Mouse (Mus musculus) limb, embryonic 14.5 days (tissue): ENCODE results near the gene Fgf10. TPM values are rescaled to one million over a fixed set of nuclear protein-coding genes. Genes with fewer than 3 reads are reported as not detected.

Experiments
- ATAC-seq: fragments of 200-750 bp; cut with Nextera tagmentation; 2 replicates; pipeline ENCODE4 v1.8.0; 2017; ENCODE audit warnings: low read depth, moderate number of reproducible peaks, moderate TSS enrichment; ENCODE audit not compliant: low FRiP score
- DNase-seq: peaks from one replicate; pipeline ENCODE4 v3.0.0-alpha.2; 2015; ENCODE audit warnings: low spot score
- H3K27ac ChIP-seq: fragments of 300-500 bp; sonication (generic); replicated peaks from 2 replicates; pipeline ENCODE4 v1.5.1; 2014; ENCODE audit warnings: low read depth, mild to moderate bottlenecking, low read length, moderate library complexity, mixed read lengths
- H3K27me3 ChIP-seq: fragments of 300-500 bp; sonication (generic); 2 replicates; pipeline ENCODE4 v1.6.1; 2014; ENCODE audit warnings: low read length, mixed read lengths; ENCODE audit not compliant: control insufficient read depth, insufficient read depth
- H3K36me3 ChIP-seq: fragments of 300-500 bp; sonication (generic); 2 replicates; pipeline ENCODE4 v1.6.1; 2014; ENCODE audit warnings: mild to moderate bottlenecking, low read length, moderate library complexity, mixed read lengths; ENCODE audit not compliant: control insufficient read depth, insufficient read depth
- H3K4me1 ChIP-seq: fragments of 300-500 bp; sonication (generic); 2 replicates; pipeline ENCODE4 v1.6.1; 2014; ENCODE audit warnings: antibody characterized with exemption, low read length, mixed read lengths; ENCODE audit not compliant: control insufficient read depth, insufficient read depth
- H3K4me2 ChIP-seq: fragments of 300-500 bp; sonication (generic); replicated peaks from 2 replicates; pipeline ENCODE4 v1.6.1; 2014; ENCODE audit warnings: low read depth, mild to moderate bottlenecking, low read length, moderate library complexity; ENCODE audit not compliant: severe bottlenecking
- H3K4me3 ChIP-seq: fragments of 300-500 bp; sonication (generic); replicated peaks from 2 replicates; pipeline ENCODE4 v1.5.1; 2014; ENCODE audit warnings: low read length
- H3K9ac ChIP-seq: fragments of 300-500 bp; sonication (generic); 2 replicates; pipeline ENCODE4 v1.6.1; 2014; ENCODE audit warnings: mild to moderate bottlenecking, low read depth, low read length, moderate library complexity; ENCODE audit not compliant: severe bottlenecking
- H3K9me3 ChIP-seq: fragments of 300-500 bp; sonication (generic); 2 replicates; pipeline ENCODE4 v1.6.1; 2016; ENCODE audit warnings: low read length; ENCODE audit not compliant: control insufficient read depth
- POLR2A ChIP-seq: fragments of 200-500 bp; IDR thresholded peaks from 2 replicates; pipeline ENCODE4 v1.8.0; 2012; ENCODE audit warnings: inconsistent platforms, mild to moderate bottlenecking, moderate library complexity, borderline replicate concordance; ENCODE audit not compliant: insufficient read depth, insufficient read length; ENCODE audit errors: extremely low read depth
- WGBS: fragments of 180-500 bp; shearing (Covaris S2); extraction: QIAGEN DNeasy Blood & Tissue Kit; methylation state at CpG from one replicate; pipeline ENCODE4 v1.1.7; 2014; 5-methylcytosine and 5-hydroxymethylcytosine counted together
- polyA plus RNA-seq, 2 experiments: library from polyadenylated mRNA; depleted of rRNA in 1 of 2; stranded (reverse) in 1 of 2; unstranded in 1 of 2; fragments of >200 nt; fragmentation: Nextera tagmentation in 1 of 2; extraction: Ambion mirVana in 1 of 2; gene quantifications; 2 replicates each; pipeline versions ENCODE4 v1.2.1 to v1.2.3; 2012 to 2014

The Fgf10 gene
- polyA plus RNA-seq, 2 experiments = 8.0 to 11.4 TPM

- DNase-seq = no peak
Measured at GRCm38 (mm10) chr13:118718396-118718795, 48.8 kb downstream of the Fgf10 start.

GRCm38 (mm10) chr13:118721668-118722067, 52.1 kb downstream of the Fgf10 start:
- WGBS = 13% methylated on average over 1 of the region's 1 CpGs
- ATAC-seq (no peak), DNase-seq (no peak)
- Histone ChIP-seq H3K4me2 (no peak overlapping the region), H3K9ac (no peak overlapping the region), H3K27me3 (no peaks in the 10 kb centered on the region), H3K9me3 (no peaks in the 10 kb centered on the region), H3K4me3 (no peak overlapping the region), H3K27ac (no peak overlapping the region), H3K36me3 (no peaks in the 10 kb centered on the region), H3K4me1 (no peaks in the 10 kb centered on the region)
- no peak for TF ChIP-seq POLR2A

More at GRCm38 (mm10) chr13:118718396-118718795, 48.8 kb downstream of the Fgf10 start:
- no peak for ATAC-seq
- H3K4me3 ChIP-seq = no peak overlapping the region
- no peaks in the 10 kb centered on the region for H3K9me3 ChIP-seq
- H3K36me3 ChIP-seq = no peaks in the 10 kb centered on the region
- no peaks in the 10 kb centered on the region for H3K4me1 ChIP-seq
- H3K27ac ChIP-seq = no peak overlapping the region
- no peaks in the 10 kb centered on the region for H3K27me3 ChIP-seq
- whole genome bisulfite sequencing = 45% methylated on average over 3 of the region's 3 CpGs
- H3K4me2 ChIP-seq = 0 out of 2 replicates have a peak overlapping the region, but pooled peaks have one; percentile 22
- TF ChIP-seq POLR2A = no peak
- no peak overlapping the region for H3K9ac ChIP-seq

GRCm38 (mm10) chr13:118731850-118732552, 62.4 kb downstream of the Fgf10 start:
- peak; percentile 78 for ATAC-seq

GRCm38 (mm10) chr13:118739854-118740411, 70.3 kb downstream of the Fgf10 start:
- H3K4me1 ChIP-seq = peaks cover 8% of the 10 kb centered on the region; the same call in 1 of the 2 replicates
- no peak overlapping the region for H3K27ac ChIP-seq
- no peaks in the 10 kb centered on the region for H3K27me3 ChIP-seq
- H3K9me3 ChIP-seq = no peaks in the 10 kb centered on the region
- no peak overlapping the region for H3K4me3 ChIP-seq
- H3K9ac ChIP-seq = no peak overlapping the region
- H3K4me2 ChIP-seq = no peak overlapping the region
- ATAC-seq (no peak), DNase-seq (no peak)
- no peak for TF ChIP-seq POLR2A
- H3K36me3 ChIP-seq = no peaks in the 10 kb centered on the region
- 78% methylated on average over 2 of the region's 2 CpGs for WGBS

More at GRCm38 (mm10) chr13:118731850-118732552, 62.4 kb downstream of the Fgf10 start:
- DNase-seq = peak; percentile 87
- H3K27me3 ChIP-seq = no peaks in the 10 kb centered on the region
- 17% methylated on average over 12 of the region's 12 CpGs for WGBS
- no peak for TF ChIP-seq POLR2A
- 0 out of 2 replicates have a peak overlapping the region, but pooled peaks have one; percentile 38 for H3K9ac ChIP-seq
- H3K4me3 ChIP-seq = peak overlapping the region; percentile 26
- H3K27ac ChIP-seq = peak overlapping the region; percentile 56; the same call in 1 of the 2 replicates
- H3K4me1 ChIP-seq = peaks cover 16% of the 10 kb centered on the region; the same call in 1 of the 2 replicates
- no peaks in the 10 kb centered on the region for H3K9me3 ChIP-seq
- peak overlapping the region; percentile 51 for H3K4me2 ChIP-seq
- no peaks in the 10 kb centered on the region for H3K36me3 ChIP-seq

- H3K27me3 ChIP-seq = no peaks in the 10 kb centered on the region
- TF ChIP-seq POLR2A = no peak
- H3K4me2 ChIP-seq = no peak overlapping the region
- DNase-seq (no peak), ATAC-seq (no peak)
- H3K4me1 ChIP-seq = no peaks in the 10 kb centered on the region
- no peak overlapping the region for H3K9ac ChIP-seq
- no peak overlapping the region for H3K4me3 ChIP-seq
- no peaks in the 10 kb centered on the region for H3K9me3 ChIP-seq
- H3K36me3 ChIP-seq = no peaks in the 10 kb centered on the region
- no peak overlapping the region for H3K27ac ChIP-seq
- WGBS = 43% methylated on average over 4 of the region's 4 CpGs
Measured at GRCm38 (mm10) chr13:118742788-118743187, 73.2 kb downstream of the Fgf10 start.
